Mouse (Mus musculus): ENCODE results near the gene Lin7b. TPM values are rescaled to one million over a fixed set of nuclear protein-coding genes. Genes with fewer than 3 reads are reported as not detected.
A peak's percentile ranks its signal among the peaks of the same experiment; 100 is the strongest.
"Not testable (repeated sequence)": the region's sequence is repeated elsewhere in the genome, so short reads cannot be mapped to it uniquely, and the experiment has no call there.

Gene Lin7b
- polyA plus RNA-seq, 1 experiment: 2.2 TPM

DNA sequence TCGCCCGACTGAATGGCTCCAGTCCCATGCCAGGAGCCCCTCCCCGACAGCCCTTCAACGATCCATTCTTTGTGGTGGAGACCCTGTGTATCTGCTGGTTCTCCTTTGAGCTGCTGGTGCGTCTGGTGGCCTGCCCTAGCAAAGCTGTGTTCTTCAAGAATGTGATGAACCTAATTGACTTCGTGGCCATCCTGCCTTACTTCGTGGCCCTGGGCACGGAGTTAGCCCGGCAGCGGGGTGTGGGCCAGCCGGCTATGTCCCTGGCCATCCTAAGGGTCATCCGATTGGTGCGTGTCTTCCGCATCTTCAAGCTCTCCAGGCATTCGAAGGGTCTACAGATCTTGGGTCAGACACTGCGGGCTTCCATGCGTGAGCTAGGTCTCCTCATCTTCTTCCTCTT lies 38.6 kb upstream of the Lin7b start:
- H3K4me3 ChIP-seq (replicated peaks; ENCODE audit: extremely low read depth, low read depth, low read length): no peak overlapping the region
- TF ChIP-seq POLR2A (IDR thresholded peaks at IDR 0.05; ENCODE audit: borderline replicate concordance, extremely low read depth, low read depth, low read length) (no peak), CTCF (IDR thresholded peaks at IDR 0.05; ENCODE audit: insufficient read depth, low read length) (no peak)
- peaks cover 4% of the 10 kb centered on the region; the same call in 1 of the 2 replicates for H3K4me1 ChIP-seq (ENCODE audit: control insufficient read depth, insufficient read depth, low read length)
- DNase-seq: no peak
- WGBS: 88% methylated on average over 17 of the region's 17 CpGs

- H3K4me1 ChIP-seq (ENCODE audit: control insufficient read depth, insufficient read depth, low read length): peaks cover 4% of the 10 kb centered on the region; the same call in 1 of the 2 replicates
- TF ChIP-seq POLR2A (IDR thresholded peaks at IDR 0.05; ENCODE audit: borderline replicate concordance, extremely low read depth, low read depth, low read length) (no peak), CTCF (IDR thresholded peaks at IDR 0.05; ENCODE audit: insufficient read depth, low read length) (no peak)
- 63% methylated on average over 7 of the region's 7 CpGs for WGBS
Observed at GRCm38 (mm10) chr7:45408351-45408750, 38.0 kb upstream of the Lin7b start.

GRCm38 (mm10) chr7:45407836-45408235 lies 37.5 kb upstream of the Lin7b start:
- WGBS: 69% methylated on average over 10 of the region's 10 CpGs
- peaks cover 2% of the 10 kb centered on the region; the same call in 1 of the 2 replicates for H3K4me1 ChIP-seq (ENCODE audit: control insufficient read depth, insufficient read depth, low read length)
- DNase-seq: no peak
- no peak overlapping the region for H3K4me3 ChIP-seq (replicated peaks; ENCODE audit: extremely low read depth, low read depth, low read length)
- TF ChIP-seq CTCF (IDR thresholded peaks at IDR 0.05; ENCODE audit: insufficient read depth, low read length): no peak
- no peak for TF ChIP-seq POLR2A (IDR thresholded peaks at IDR 0.05; ENCODE audit: borderline replicate concordance, extremely low read depth, low read depth, low read length)

More at GRCm38 (mm10) chr7:45408351-45408750, 38.0 kb upstream of the Lin7b start:
- no peak for DNase-seq
- H3K4me3 ChIP-seq (replicated peaks; ENCODE audit: extremely low read depth, low read depth, low read length): no peak overlapping the region

DNA sequence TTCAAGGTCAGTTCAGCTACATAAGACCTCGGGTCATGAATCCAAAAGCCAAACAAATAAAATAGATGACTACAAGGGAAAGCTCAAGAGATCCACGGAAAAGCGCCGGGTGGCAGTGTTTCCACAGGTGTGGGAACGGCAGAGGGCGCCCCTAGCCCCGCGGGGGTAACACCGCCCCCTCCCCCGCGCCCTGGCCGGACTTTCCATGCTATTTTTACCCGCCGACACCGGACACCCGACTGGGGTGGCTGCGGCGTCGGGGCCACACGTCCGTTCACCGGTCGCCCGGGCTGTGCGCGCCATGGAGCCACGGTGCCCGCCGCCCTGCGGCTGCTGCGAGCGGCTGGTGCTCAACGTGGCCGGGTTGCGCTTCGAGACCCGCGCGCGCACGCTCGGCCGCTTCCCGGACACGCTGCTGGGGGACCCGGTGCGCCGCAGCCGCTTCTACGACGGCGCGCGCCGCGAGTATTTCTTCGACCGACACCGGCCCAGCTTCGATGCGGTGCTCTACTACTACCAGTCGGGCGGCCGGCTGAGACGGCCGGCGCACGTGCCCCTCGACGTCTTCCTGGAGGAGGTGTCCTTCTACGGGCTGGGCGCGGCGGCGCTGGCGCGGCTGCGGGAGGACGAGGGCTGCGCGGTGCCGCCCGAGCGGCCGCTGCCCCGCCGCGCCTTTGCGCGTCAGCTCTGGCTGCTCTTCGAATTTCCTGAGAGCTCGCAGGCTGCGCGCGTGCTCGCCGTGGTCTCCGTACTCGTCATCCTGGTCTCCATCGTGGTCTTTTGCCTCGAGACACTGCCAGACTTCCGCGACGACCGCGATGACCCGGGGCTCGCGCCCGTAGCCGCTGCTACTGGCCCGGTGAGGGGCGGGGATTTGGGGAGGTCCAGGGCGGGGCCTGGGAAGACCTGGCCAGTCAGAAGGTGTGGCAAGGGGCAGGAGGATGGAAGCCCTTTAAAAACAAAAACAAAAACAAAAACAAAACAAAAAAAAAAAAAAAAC lies 36.1 kb upstream of the Lin7b start:
- DNase-seq: peak; percentile 51
- peaks cover 2% of the 10 kb centered on the region; the same call in 1 of the 2 replicates for H3K4me1 ChIP-seq (ENCODE audit: control insufficient read depth, insufficient read depth, low read length)
- WGBS: under 1% methylated on average over 114 of the region's 114 CpGs
- no peak for TF ChIP-seq CTCF (IDR thresholded peaks at IDR 0.05; ENCODE audit: insufficient read depth, low read length)
- no peak for TF ChIP-seq POLR2A (IDR thresholded peaks at IDR 0.05; ENCODE audit: borderline replicate concordance, extremely low read depth, low read depth, low read length)
- peak overlapping the region; percentile 39 for H3K4me3 ChIP-seq (replicated peaks; ENCODE audit: extremely low read depth, low read depth, low read length)

GRCm38 (mm10) chr7:45405091-45406075 lies 35.0 kb upstream of the Lin7b start, which contains the start of gene Kcna7:
TSS of gene Kcna7 (plus strand) at chr7:45405653.
- peak; percentile 77 for TF ChIP-seq CTCF (IDR thresholded peaks at IDR 0.05; ENCODE audit: insufficient read depth, low read length)
- TF ChIP-seq POLR2A (IDR thresholded peaks at IDR 0.05; ENCODE audit: borderline replicate concordance, extremely low read depth, low read depth, low read length): no peak
- peaks cover 2% of the 10 kb centered on the region; the same call in 1 of the 2 replicates for H3K4me1 ChIP-seq (ENCODE audit: control insufficient read depth, insufficient read depth, low read length)
- WGBS: 8% methylated on average over 28 of the region's 28 CpGs
- peak; percentile 85 for DNase-seq
- H3K4me3 ChIP-seq (replicated peaks; ENCODE audit: extremely low read depth, low read depth, low read length): peak within 1 kb of the TSS; percentile 16

DNA sequence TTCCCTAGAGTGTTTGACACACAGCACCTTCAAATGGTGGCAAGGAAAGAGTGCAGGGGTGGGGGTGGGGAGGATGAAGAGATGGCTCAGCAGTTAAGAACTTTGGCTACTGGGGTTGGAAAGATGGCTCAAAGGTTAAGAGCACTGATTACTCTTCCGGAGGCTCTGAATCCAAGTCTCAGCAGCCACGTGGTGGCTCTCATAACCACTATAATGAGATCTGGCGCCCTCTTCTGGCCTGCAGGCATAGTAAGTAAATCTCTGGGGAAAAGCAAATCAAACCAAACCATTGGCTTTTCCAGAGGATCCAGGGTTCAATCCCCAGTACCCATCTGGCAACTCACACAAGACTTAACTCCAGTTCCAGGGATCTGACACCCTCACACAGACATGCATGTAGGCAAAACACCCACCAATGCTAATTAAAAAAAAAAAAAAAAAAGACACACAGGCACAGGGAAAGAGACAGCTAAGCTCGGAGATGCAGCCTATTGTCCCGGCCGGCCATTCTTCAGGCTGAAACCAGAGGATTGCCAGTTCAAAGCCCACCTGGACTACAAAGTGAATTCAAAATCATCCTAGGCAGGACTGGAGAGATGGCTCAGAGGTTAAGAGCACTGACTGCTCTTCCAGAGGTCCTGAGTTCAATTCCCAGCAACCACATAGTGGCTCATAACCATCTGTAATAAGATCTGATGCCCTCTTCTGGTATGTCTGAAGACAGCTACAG lies 33.3 kb upstream of the Lin7b start:
- Histone ChIP-seq H3K4me1 (ENCODE audit: control insufficient read depth, insufficient read depth, low read length) (peaks cover 2% of the 10 kb centered on the region; the same call in 1 of the 2 replicates), H3K4me3 (replicated peaks; ENCODE audit: extremely low read depth, low read depth, low read length) (no peak overlapping the region)
- TF ChIP-seq CTCF (IDR thresholded peaks at IDR 0.05; ENCODE audit: insufficient read depth, low read length) (peak; percentile 45; the same call in 1 of the 2 replicates), POLR2A (IDR thresholded peaks at IDR 0.05; ENCODE audit: borderline replicate concordance, extremely low read depth, low read depth, low read length) (no peak)
- peak; percentile 62 for DNase-seq
- 44% methylated on average over 6 of the region's 6 CpGs for WGBS

DNA sequence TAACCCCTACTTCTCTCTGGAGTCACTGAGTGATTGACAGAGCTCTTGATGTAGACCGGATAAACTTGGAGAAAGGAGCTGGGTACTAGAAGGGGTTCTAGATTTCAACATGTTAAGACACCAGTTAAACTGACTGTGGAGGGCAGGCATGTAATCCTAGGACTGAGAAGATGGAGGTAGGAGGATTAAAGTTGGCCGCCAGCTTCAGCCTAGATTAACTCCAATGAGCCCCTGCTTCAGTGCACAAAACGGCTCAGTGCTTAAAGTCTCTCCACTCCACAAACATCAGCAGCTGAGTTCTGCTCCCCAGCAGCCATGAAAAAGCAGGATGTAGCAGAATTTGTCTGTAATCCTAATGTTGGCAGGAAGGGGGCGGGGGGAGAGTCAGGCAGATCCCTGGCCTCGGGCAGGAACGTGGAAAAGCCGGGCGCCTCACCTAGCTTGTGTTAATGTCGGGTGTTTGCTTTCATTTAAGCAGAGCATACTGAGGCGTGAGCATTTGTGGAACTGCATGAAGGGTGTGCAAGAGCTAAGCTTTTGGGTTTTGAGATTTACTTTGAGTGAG lies 31.2 kb upstream of the Lin7b start:
- WGBS: 54% methylated on average over 10 of the region's 10 CpGs
- TF ChIP-seq POLR2A (IDR thresholded peaks at IDR 0.05; ENCODE audit: borderline replicate concordance, extremely low read depth, low read depth, low read length): no peak
- no peak for TF ChIP-seq CTCF (IDR thresholded peaks at IDR 0.05; ENCODE audit: insufficient read depth, low read length)
- peaks cover under 1% of the 10 kb centered on the region; the same call in 1 of the 2 replicates for H3K4me1 ChIP-seq (ENCODE audit: control insufficient read depth, insufficient read depth, low read length)
- no peak for DNase-seq
- H3K4me3 ChIP-seq (replicated peaks; ENCODE audit: extremely low read depth, low read depth, low read length): no peak overlapping the region

DNA sequence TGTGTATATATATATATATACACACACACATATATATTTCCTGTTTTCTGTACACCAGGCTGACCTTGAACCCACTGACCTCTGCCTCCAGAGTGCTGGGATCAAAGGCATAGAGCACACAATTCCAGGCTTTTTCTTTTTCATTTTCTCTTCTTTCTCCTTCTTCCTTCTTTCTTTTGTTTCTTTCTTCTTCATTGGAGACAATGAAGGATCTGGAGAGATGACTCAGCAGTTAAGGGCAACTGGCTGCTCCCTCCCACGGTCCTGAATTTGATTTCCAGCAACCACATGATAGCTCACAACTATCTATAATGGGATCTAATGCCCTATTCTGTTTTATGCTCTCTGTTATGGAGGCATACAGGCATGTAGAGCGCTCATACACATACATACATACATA lies 26.4 kb upstream of the Lin7b start:
- 61% methylated on average over 2 of the region's 2 CpGs for WGBS

GRCm38 (mm10) chr7:45396337-45396775 lies 26.0 kb upstream of the Lin7b start:
- not testable (repeated sequence) for H3K4me1 ChIP-seq (ENCODE audit: control insufficient read depth, insufficient read depth, low read length); DNase-seq
- H3K4me3 ChIP-seq (replicated peaks; ENCODE audit: extremely low read depth, low read depth, low read length): peak overlapping the region; percentile 68
- WGBS: under 1% methylated on average over 3 of the region's 3 CpGs

More for the DNA sequence above, 26.4 kb upstream of the Lin7b start:
- H3K4me3 ChIP-seq (replicated peaks; ENCODE audit: extremely low read depth, low read depth, low read length): no peak overlapping the region
- DNase-seq: no peak
- TF ChIP-seq POLR2A (IDR thresholded peaks at IDR 0.05; ENCODE audit: borderline replicate concordance, extremely low read depth, low read depth, low read length): no peak
- TF ChIP-seq CTCF (IDR thresholded peaks at IDR 0.05; ENCODE audit: insufficient read depth, low read length): no peak
- peaks cover 8% of the 10 kb centered on the region for H3K4me1 ChIP-seq (ENCODE audit: control insufficient read depth, insufficient read depth, low read length)

All from lung, adult 2 months (tissue).